Mouse (Mus musculus) brain, embryonic 18.5 days (tissue): Measurements from ENCODE around the gene Rgs12.

Experiments
- DNase-seq: peaks from one replicate; pipeline ENCODE4 v3.0.0-alpha.2; 2012; ENCODE audit warnings: low read depth, low spot score

Gene Rgs12

DNA sequence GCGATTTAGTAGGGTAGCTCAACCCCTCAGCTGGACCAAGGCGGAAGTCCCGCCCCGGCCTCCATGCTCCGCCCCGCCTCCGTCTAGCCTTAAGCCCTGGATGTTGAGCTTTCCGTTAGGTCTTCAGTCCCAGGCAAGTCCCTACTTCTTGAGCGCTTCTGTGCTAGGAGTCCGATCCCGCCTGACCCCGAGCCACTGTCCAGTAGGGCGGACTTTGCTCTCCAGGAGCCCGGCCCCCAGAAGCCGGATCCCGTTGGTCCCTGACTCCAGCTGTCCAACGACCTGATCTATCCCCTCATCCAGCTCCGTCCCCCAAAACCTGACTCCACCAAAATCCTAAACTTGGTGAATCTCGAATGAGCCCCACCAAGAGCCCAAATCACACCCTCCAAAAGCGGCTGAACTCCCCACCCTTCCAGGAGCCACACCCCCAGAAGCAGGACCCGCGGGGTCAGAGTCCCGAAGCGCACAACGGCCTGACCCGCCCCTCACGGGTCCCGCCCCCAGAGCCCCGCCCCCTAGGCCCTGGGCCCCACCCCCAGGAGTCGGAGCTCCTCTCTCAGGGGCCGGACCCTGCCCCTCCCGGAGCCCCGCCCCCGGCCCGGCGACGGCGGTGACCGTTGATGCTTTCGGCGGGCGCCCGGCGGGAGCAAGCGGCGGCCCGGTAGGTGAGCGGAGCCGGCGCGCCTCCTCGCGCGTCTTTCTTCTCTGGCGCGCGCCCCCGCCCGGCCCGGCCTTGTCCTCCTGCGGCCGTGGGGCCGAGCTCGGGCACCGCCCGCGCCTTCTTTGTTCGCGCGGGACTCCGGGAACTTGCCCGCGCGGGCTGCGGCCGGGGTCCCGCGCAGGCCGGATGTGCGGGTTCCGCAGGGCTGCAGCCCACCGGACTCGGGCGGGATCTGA is at the start of gene Rgs12:
TSS of gene Rgs12 (plus strand) at position 585 of the 900 bp plus-strand sequence.
- no peak for DNase-seq

- no peak for DNase-seq
Measured at GRCm38 (mm10) chr5:34899787-34900469, 49.3 kb upstream of the Rgs12 start.

GRCm38 (mm10) chr5:34902371-34902770 is 46.9 kb upstream of the Rgs12 start:
- DNase-seq: no peak

- no peak for DNase-seq
Measured at GRCm38 (mm10) chr5:34902811-34903385, 46.3 kb upstream of the Rgs12 start.

- no peak for DNase-seq
Measured at GRCm38 (mm10) chr5:34904412-34904811, 44.8 kb upstream of the Rgs12 start.

DNA sequence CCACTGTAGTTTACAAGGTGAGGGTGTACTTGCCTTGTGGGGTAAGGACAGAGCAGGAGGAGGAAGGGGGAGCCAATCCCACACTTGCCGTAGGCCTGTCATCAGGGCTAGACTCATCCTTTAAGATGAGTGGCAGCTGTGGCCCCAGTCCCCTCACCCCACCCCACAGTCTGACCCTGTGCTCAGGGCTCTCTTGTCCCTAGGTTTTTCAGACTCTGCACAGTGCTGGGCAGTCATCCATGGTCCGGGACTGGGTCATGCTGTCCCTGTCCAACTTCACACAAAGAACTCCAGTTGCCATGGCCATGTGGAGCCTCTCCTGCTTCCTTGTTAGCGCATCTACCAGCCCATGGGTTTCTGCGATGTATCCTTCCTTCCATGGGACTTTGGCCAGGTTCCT is 42.0 kb upstream of the Rgs12 start:
- DNase-seq: no peak

DNA sequence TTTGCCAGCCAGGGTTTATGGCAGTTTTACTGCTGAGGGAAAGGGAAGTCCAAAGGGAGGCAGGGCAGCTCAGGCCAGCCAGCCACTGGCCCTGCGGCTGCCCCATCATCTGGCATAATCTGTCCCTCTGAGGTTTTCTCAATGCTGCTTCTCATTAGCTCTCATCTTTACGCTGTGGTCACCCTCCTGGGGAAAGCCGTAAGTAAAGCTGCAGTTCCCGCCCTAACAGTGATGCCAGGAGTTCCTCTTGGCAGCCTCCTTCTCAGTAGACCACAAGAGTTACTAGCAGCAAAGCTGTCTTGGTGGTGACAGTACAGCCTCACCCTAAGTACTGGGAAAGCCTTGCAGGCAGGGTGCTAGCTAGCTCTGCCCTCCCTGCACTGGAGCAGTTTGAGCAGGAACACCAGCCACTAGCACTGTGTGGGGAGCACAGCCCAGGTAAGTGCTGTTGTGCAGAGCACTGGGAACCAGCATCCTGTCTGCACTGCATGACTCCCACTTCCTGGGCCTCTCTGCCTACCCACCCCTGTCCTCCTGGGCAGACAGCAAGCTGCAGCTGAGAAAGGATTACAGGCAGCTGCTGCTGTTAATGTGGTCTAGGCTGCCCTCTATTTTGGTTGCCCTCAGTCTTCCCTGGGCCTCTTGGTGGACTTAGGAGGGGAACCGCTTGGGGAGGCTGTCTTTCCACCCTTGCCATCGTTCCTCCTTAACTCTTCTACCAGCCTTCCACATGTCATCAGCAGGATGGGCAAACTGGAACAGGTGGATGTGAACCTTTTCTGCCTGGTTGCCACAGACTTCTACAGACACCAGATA is 41.1 kb upstream of the Rgs12 start, which contains the start of gene Msantd1:
TSS of gene Msantd1 (plus strand) at position 103 of the 816 bp plus-strand sequence.
- no peak for DNase-seq

- DNase-seq: no peak
Measured at GRCm38 (mm10) chr5:34908726-34909633, 40.3 kb upstream of the Rgs12 start.

- DNase-seq: no peak
Measured at GRCm38 (mm10) chr5:34909634-34910503, 39.4 kb upstream of the Rgs12 start.

DNA sequence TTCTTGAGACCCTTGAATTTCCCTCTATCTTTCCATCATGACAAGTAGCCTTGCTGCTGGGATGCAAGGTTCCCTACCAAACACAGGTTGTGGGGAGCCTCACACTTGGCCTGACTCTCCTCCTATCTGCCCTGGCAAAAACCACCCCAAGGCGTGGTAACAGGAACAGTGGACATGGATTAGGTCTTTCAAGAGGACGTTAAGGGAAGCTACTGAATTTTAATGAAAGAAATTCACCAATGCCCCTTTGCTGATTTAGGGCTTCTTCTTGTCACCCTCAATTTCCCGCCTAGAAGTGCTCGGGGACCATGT is 38.8 kb upstream of the Rgs12 start:
- DNase-seq: no peak

DNA sequence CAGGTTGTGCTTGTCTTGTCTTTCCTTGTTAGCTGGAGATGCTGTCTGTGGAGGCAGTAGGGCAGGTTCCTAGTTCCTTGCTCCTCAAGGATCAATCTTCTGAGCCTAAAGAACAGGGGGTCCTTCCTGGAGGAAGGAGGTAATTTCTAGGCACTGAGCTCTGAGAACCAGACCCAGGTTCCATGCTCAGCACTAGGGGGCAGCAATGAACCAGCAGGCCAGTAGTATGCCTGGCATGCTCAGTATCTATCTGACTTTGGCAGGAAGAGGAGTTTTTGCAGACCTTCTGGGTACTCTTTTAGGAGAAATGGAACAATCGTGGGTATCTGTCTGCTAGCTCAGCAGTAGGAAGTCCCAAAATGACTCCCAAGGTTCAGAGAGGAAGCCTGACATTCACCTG is 33.4 kb upstream of the Rgs12 start:
- DNase-seq: peak; percentile 39

DNA sequence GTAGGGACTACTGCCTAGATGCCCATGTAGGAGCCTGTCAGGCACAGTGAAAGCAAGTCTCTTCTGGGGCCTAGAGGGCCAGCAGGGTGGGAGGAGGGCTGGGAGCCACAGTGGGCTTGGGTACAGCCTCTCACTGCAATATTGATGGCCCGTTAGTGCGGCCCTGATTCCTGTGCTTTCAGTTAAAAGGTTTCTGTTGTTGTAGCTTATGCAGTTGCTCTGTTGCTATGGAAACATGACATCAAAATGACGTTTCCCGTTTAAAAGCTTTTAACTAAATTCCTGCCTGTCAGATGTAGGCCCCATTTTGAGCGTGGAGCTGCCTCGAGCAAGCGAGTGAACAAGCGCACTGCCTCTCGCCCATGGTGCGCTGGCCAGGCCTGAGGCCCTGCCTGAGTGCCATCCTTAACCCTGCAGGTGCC is 32.0 kb upstream of the Rgs12 start:
- DNase-seq: peak; percentile 65

DNA sequence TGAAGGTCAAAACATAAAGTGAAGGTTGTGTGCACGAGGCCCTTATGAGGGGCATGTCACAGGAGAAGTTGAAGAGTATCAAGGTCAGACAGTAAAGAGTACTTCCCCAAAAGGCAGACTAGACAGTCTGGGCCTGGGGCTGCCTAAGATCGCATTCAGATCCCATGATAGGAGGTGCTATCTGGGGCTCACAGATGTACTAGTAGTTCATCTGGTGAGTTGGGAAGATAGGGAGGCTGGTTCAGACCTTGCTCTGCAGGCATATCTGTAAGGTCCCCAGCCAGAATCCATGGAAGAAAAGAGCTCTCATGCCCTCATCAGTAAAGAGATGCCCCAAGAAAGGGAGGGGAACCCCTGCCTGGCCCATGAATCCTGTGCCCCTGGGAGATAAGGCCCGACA is 30.5 kb upstream of the Rgs12 start:
- DNase-seq: no peak

DNA sequence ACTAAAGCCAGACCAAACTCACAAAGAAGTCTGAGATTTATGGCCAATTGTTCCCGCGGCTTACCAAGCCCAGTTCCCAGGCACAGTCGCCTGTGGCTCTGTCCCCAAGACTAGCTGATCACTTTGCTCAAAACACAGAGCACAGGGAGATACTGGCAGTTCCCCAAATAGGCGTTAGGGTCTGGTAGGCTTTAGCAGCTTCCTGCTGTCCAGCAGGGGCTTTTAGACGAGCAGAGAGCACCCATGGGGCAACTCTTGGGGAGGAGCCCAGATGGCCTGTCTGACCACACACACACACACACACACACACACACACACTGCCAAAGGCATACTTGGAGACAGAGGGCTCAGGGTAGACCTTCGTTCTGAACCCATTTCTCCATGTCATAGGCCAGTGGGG is 26.7 kb upstream of the Rgs12 start:
- no peak for DNase-seq

- no peak for DNase-seq
Measured at GRCm38 (mm10) chr5:34923920-34924319, 25.3 kb upstream of the Rgs12 start.

DNA sequence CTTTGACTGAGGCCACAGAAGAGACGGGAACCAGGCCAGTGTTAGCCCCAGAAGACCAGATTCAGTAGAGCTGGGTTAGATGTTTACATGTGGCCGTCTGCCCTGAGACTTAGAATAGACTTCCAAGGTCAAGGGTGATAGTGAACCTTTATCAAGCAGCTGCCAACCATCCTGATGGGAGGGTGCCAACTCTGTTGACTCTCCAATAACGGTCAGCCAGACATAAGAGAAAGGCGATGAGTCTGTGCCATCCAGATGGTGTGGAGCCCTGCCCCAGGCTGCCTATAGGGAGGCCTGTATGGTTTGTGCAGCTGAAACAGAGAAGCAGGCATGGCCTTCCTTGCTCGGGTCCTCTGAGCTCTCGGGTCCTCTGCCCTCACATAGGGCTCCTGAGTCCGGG is 24.7 kb upstream of the Rgs12 start:
- DNase-seq: no peak

DNA sequence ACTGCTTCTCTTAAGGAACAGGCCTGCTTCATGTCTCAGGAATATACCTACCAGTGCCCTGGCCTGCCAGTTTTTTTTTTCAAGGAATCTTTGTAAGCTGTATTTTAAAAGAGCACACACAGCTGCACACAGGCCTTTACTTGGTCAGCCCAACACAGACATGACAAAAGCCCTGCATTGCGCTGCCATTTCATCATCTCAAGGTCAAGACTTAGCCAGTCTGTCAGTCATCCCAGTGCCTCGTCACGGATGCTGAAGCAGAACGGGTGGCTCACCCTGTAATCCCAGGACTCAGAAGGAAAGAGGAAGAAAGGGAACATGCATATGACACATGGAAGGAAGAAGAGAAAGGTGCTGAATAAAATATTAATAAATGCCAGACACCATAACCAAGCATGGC is 21.6 kb upstream of the Rgs12 start:
- no peak for DNase-seq

DNA sequence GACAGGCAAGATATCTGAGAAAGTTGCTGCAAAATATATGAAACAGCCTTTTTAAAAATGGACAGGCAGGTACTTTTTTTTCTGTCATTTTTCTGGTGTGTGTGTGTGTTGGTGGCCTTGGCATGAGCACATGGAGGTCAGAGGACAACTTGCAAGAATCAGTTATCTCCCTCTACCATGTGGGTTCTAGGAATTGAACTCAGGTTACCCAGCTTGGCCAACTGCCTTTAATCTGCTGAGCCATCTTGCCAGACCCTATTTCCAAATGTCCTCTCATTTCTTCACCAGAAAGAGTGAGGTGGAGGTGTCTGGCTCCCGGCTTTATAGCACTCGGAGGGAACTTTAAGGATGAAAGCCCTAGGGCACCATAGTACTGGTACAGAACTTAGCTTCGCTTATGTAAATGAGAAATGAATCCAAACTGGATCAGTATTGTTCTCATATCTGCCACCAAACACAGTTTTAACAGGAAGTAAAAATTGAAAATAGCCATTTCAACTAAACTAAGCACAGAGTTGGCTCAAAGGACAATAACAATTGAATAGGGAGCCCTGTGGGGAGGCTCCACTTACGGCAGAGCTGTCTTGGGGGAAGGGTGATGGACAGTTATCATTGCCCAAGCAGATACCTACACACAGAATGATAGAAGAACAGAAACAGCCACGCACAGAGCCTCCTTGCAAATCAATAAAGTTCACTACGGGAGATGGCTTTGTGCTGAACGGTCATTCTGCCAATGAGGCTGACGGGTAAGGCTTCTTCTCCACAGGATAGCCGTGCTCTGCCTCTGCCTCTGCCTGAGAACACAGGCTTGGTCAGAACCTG is 18.9 kb upstream of the Rgs12 start:
- DNase-seq: no peak

GRCm38 (mm10) chr5:34931091-34931490 is 18.2 kb upstream of the Rgs12 start:
- DNase-seq: no peak
